Mouse (Mus musculus) heart, adult 2 months (tissue): ENCODE data around the gene Cd82. TPM values are rescaled to one million over a fixed set of nuclear protein-coding genes. Genes with fewer than 3 reads are reported as not detected.

ENCODE experiments used
- DNase-seq, 2 experiments: peaks; one replicate each; pipeline ENCODE4 v3.0.0; 2021
- H3K27ac ChIP-seq: fragments of 200-600 bp; 2 replicates; pipeline ENCODE4 v1.8.1; 2022
- H3K27me3 ChIP-seq: fragments of 200-500 bp; 2 replicates; pipeline ENCODE4 v1.6.1; 2012; ENCODE audit warnings: mild to moderate bottlenecking, low read length, inconsistent platforms, mixed read lengths; ENCODE audit not compliant: control insufficient read depth, insufficient read depth
- H3K36me3 ChIP-seq: fragments of 200-500 bp; 2 replicates; pipeline ENCODE4 v1.6.1; 2012; ENCODE audit warnings: low read length, inconsistent platforms; ENCODE audit not compliant: control insufficient read depth, insufficient read depth
- H3K4me1 ChIP-seq: fragments of 200-500 bp; 2 replicates; pipeline ENCODE4 v1.6.1; 2011; ENCODE audit warnings: low read length; ENCODE audit not compliant: control insufficient read depth, insufficient read depth
- H3K4me3 ChIP-seq: fragments of 200-600 bp; 2 replicates; pipeline ENCODE4 v1.8.1; 2022
- H3K79me2 ChIP-seq: fragments of 200-500 bp; replicated peaks from 2 replicates; pipeline ENCODE4 v1.6.1; 2012; ENCODE audit warnings: mild to moderate bottlenecking, inconsistent platforms, low read length, moderate library complexity, mixed read lengths; ENCODE audit not compliant: control insufficient read depth, insufficient read depth
- H3K9ac ChIP-seq: fragments of 200-500 bp; 2 replicates; pipeline ENCODE4 v1.6.1; 2012; ENCODE audit warnings: low read depth, mild to moderate bottlenecking, control low read depth, inconsistent platforms, low read length, mixed read lengths
- CTCF ChIP-seq: fragments of 200-600 bp; IDR thresholded peaks from 2 replicates; pipeline ENCODE4 v1.8.1; 2022; ENCODE audit warnings: antibody characterized with exemption, mild to moderate bottlenecking, moderate library complexity
- EP300 ChIP-seq: fragments of 200-500 bp; IDR thresholded peaks from 2 replicates; pipeline ENCODE4 v1.6.1; 2011; ENCODE audit warnings: low read depth, low read length, control low read depth; ENCODE audit not compliant: insufficient read depth
- POLR2A ChIP-seq: fragments of 200-500 bp; IDR thresholded peaks from 2 replicates; pipeline ENCODE4 v1.6.1; 2011; ENCODE audit warnings: mild to moderate bottlenecking, low read depth, low read length, control low read depth; ENCODE audit not compliant: insufficient read depth
- WGBS: fragments of 180-500 bp; shearing (Covaris S2); methylation state at CpG from one replicate; pipeline ENCODE4 v1.1.7; 2018; 5-methylcytosine and 5-hydroxymethylcytosine counted together
- intact Hi-C: fragments of 180-260 bp; cut with DNase I; formaldehyde crosslinking; loops from one replicate; pipeline ENCODE4 v1.15.1; 2025
- long read RNA-seq: library from polyadenylated mRNA; stranded (forward); transcript quantifications from one replicate; pipeline ENCODE4 v2.0.0, GENCODE M21; 2021
- polyA plus RNA-seq: library from polyadenylated mRNA; depleted of rRNA; stranded (reverse); fragments of >200 nt; gene quantifications from 2 replicates; pipeline ENCODE4 v1.2.3, GENCODE M21; 2012; rRNA removed
- total RNA-seq, 2 experiments: library from RNA; stranded (reverse); gene quantifications; 2 replicates each; pipeline ENCODE4 v1.2.3; 2021

Cd82 gene
- 10 to 100 TPM; 15.2 to 18.7 TPM for total RNA-seq
- polyA plus RNA-seq = 28.1 and 31.6 TPM in 2 replicates
- long read RNA-seq, partial matches to known transcripts = 0 of 3 reads
- long read RNA-seq, other reads (novel, unspliced or antisense) = 0 of 3 reads

DNA sequence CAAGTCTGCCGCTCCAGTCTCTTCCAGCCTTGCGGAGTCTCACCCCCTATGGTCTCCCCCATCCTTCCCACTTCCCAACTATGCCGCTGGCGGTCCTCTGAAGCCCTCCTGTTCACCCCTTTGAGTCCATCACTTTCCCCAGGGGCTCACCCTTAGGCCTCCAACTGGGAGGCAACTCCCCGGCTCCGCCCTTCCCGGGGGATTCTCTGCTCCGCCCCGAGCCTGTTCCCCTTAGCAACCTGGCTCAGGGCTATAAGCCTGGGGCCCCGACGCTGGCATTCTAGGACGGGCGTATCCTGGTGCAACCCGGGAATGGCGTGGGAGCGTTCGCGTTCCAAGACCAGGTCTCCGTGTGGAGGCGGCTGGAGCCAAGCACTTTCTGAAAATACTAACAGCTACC is at the start of gene Cd82:
TSS of gene Cd82 (minus strand) at position 381 of the 400 bp plus-strand sequence.
- no peak for TF ChIP-seq POLR2A
- no peak for TF ChIP-seq EP300
- H3K4me1 ChIP-seq = peaks cover 11% of the 10 kb centered on the region
- DNase-seq = peak; percentile 83 to 84
- no peaks in the 10 kb centered on the region for H3K36me3 ChIP-seq
- H3K27me3 ChIP-seq = no peaks in the 10 kb centered on the region
- H3K79me2 ChIP-seq = no peaks in the 10 kb centered on the region
- peak within 1 kb of the TSS; percentile 72 for H3K4me3 ChIP-seq
- peak within 1 kb of the TSS; percentile 76 for H3K27ac ChIP-seq
- intact Hi-C loops = no loop called here
- H3K9ac ChIP-seq = peak within 1 kb of the TSS; percentile 65
- 4% methylated on average over 20 of the region's 20 CpGs for WGBS

DNA sequence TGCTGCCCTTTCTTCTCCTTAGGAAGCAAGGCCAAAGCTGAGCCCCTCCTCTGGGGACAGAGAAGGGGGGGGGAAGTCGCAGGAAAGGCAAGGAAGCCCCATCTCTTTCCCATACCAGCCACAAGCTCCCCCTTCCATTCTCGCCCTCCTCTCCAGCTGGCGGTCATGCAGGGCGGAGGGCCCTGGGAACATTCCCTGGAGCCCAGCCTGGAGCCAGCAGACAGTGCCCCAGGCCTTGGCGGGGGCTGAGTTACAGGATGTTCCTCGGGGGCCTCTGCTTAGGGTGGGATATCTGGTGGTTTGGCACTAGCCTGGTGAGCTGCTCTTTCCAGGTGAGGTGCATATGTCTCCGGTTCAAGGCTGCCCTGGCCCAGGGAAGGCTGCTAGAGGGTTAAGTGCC is 49.2 kb upstream of the Cd82 start:
- 44% methylated on average over 7 of the region's 7 CpGs for WGBS
- intact Hi-C loops = no loop called here

DNA sequence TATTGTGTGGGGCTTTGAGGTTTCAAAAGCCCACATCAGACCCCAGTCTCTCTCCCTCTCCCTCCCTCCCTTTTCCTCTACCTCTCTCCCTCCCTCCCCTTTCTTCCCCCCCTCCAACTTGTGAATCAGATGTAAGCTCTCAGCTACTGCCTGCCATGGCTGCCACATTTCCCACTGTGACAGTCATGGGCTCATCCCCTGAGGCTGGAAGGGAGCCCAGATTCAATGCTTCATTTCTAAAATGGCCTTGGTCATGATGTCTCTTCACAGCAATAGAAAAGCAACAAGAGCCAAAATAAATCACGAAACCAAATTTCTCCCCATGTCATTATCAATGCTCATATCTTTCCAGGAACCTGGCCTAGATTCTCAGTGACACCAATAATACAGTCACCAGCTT is 47.9 kb upstream of the Cd82 start:
- Histone ChIP-seq H3K4me3 (no peak overlapping the region), H3K4me1 (no peaks in the 10 kb centered on the region), H3K36me3 (no peaks in the 10 kb centered on the region), H3K9ac (no peak overlapping the region), H3K27me3 (no peaks in the 10 kb centered on the region), H3K27ac (no peak overlapping the region), H3K79me2 (no peaks in the 10 kb centered on the region)
- WGBS = 79% methylated on average over 1 of the region's 1 CpGs
- intact Hi-C loops = no loop called here
- no peak for TF ChIP-seq CTCF
- no peak for TF ChIP-seq EP300
- no peak for TF ChIP-seq POLR2A
- DNase-seq = no peak

More for the DNA sequence above, 49.2 kb upstream of the Cd82 start:
- no peaks in the 10 kb centered on the region for H3K4me1 ChIP-seq
- H3K4me3 ChIP-seq = no peak overlapping the region
- H3K9ac ChIP-seq = no peak overlapping the region
- H3K27me3 ChIP-seq = no peaks in the 10 kb centered on the region
- no peak for DNase-seq
- no peak overlapping the region for H3K27ac ChIP-seq
- no peak for TF ChIP-seq EP300
- TF ChIP-seq CTCF = no peak
- no peak for TF ChIP-seq POLR2A
- no peaks in the 10 kb centered on the region for H3K36me3 ChIP-seq
- H3K79me2 ChIP-seq = no peaks in the 10 kb centered on the region

DNA sequence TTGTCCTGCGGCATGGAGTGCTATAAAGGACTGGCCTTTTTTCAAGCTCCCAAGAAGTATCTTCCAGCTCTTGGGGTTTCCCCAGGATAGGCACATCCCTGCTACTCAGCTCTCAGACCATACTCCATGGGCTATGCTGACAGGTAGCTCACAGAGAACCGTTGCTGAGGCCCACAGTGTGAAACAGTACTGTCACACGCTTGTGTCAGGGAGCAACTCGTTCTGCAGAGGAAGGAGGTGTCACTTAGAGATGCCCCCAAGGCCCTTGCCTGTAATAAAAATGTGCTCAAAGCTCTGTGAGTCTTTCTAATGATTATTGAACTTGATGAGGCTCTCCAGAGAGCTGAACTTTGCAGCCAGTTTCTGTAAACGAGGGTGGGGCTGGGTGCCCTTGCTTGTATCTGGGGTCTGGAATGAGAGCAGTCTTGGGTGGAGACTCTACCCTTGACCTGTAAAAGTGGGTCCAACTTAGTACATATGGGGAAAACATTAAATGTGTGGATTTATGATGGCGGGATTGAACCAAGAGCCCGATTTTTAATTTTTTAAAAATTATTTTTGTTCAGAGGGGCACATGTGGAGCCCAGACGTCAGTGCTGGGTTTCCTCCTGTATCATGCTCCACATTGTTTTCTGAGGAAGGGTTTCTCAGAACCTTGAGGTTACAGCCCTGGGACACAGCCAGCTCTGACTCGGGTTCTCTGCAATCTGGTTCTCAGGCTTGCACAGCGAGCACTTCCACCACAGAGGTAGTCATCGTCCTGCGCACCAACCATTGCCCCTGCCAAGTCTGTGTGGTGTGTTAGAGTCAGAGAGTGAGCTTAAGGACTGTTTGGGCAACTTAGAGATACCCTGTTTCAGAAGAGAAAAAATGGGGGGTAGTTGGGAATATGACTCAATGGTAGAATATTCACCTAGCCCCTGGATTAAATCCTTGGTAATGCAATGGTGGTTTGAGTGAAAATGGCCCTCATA is 47.1 kb upstream of the Cd82 start:
- DNase-seq = no peak
- H3K27ac ChIP-seq = no peak overlapping the region
- H3K79me2 ChIP-seq = no peaks in the 10 kb centered on the region
- H3K4me3 ChIP-seq = no peak overlapping the region
- no peak overlapping the region for H3K9ac ChIP-seq
- no peaks in the 10 kb centered on the region for H3K4me1 ChIP-seq
- 86% methylated on average over 12 of the region's 12 CpGs for WGBS
- H3K27me3 ChIP-seq = no peaks in the 10 kb centered on the region
- H3K36me3 ChIP-seq = no peaks in the 10 kb centered on the region
- intact Hi-C loops = no loop called here
- no peak for TF ChIP-seq CTCF
- no peak for TF ChIP-seq EP300
- TF ChIP-seq POLR2A = no peak

DNA sequence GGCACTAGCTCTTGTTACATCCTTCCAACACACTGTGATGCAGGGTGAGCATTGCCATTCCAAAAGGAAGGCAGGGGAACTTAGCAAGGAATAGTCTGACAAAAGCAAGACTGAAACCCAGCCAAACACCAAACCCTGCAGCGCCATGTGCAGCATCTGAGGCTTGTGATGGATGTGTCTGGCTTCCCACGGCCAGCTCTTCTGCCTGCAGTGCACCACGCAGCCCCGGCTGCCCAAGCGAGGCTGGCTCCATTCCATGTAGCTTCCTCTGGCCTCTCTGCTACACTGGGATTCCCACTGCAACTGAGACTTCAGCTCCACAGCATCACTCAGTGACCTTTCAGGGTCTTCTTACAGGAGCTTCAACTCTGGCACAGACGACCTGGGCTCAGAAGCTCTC is 42.2 kb upstream of the Cd82 start:
- WGBS = 57% methylated on average over 6 of the region's 6 CpGs
- no peak overlapping the region for H3K9ac ChIP-seq
- intact Hi-C loops = no loop called here
- no peak overlapping the region for H3K27ac ChIP-seq
- no peaks in the 10 kb centered on the region for H3K79me2 ChIP-seq
- TF ChIP-seq CTCF (no peak), POLR2A (no peak), EP300 (no peak)
- no peaks in the 10 kb centered on the region for H3K4me1 ChIP-seq
- H3K36me3 ChIP-seq = no peaks in the 10 kb centered on the region
- H3K27me3 ChIP-seq = no peaks in the 10 kb centered on the region
- H3K4me3 ChIP-seq = no peak overlapping the region
- DNase-seq = no peak

DNA sequence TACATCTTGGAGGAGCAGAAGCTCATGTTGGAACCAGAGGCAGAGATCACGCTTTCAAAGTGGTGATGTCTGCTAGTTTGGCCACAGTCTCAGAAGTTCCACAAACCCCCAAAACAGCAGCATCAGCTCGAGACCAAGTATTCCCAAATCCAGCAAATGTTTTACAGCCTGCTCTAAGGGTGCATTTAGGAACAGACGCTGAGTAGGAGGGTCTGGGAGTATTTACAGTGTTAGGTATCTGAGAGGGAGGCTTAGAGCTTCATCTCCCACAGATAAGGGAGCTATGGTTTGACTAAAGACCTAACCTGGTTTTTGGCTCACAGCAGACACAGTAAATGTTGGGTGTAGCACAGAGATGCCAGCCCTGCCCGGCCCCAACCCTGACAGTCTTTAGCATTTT is 40.4 kb upstream of the Cd82 start:
- intact Hi-C loops = no loop called here
- Histone ChIP-seq H3K27me3 (no peaks in the 10 kb centered on the region), H3K36me3 (no peaks in the 10 kb centered on the region), H3K79me2 (no peaks in the 10 kb centered on the region), H3K9ac (no peak overlapping the region), H3K4me3 (no peak overlapping the region), H3K27ac (no peak overlapping the region), H3K4me1 (no peaks in the 10 kb centered on the region)
- no peak for DNase-seq
- 59% methylated on average over 4 of the region's 4 CpGs for WGBS
- no peak for TF ChIP-seq EP300
- TF ChIP-seq CTCF = no peak
- no peak for TF ChIP-seq POLR2A
